ENCODE assay signal across 26 mouse cellular contexts in genomic region chr1:61027519-61027918, GRCm38 (mm10). TPM values are rescaled to one million over a fixed set of nuclear protein-coding genes. Genes with fewer than 3 reads are reported as not detected.
DNase-seq lines count a peak whose midpoint lies in the region; ATAC-seq and TF ChIP-seq lines count a peak whose summit lies in the region.
"Had no signal": no experiment of that assay in that cellular context is flagged by ENCODE, and none has a peak within 500 bp of the region (broad histone marks: within the 10 kb centered on the region; RNA-seq: fewer than 3 reads in every experiment).

No protein-coding gene starts in this region.

- no peak for TF ChIP-seq CTCF in gastrocnemius, adult 2 months (IDR thresholded peaks at IDR 0.05)

- H3K27ac ChIP-seq in midbrain, embryonic 10.5 days (replicated peaks), result no peak overlapping the region
- H3K27ac ChIP-seq in embryonic facial prominence, embryonic 10.5 days (replicated peaks), result no peak overlapping the region
- H3K27ac ChIP-seq in gastrocnemius, adult 2 months, result no peak overlapping the region
- H3K27ac ChIP-seq: embryonic facial prominence, embryonic 12.5 days; forebrain, embryonic 13.5 days; forebrain, embryonic 15.5 days had no signal

- H3K36me3 ChIP-seq in midbrain, embryonic 10.5 days, result no peaks in the 10 kb centered on the region
- no peaks in the 10 kb centered on the region for H3K36me3 ChIP-seq in embryonic facial prominence, embryonic 10.5 days (replicated peaks)
- H3K36me3 ChIP-seq: embryonic facial prominence, embryonic 12.5 days; forebrain, embryonic 15.5 days; G1E had no signal

- H3K4me1 ChIP-seq in midbrain, embryonic 10.5 days, result 0 out of 2 replicates have a peak, but pooled peaks cover 3% of the 10 kb centered on the region
- H3K4me1 ChIP-seq in embryonic facial prominence, embryonic 10.5 days, result no peaks in the 10 kb centered on the region
- H3K4me1 ChIP-seq: embryonic facial prominence, embryonic 12.5 days; forebrain, embryonic 13.5 days; forebrain, embryonic 15.5 days had no signal

- intact Hi-C loops in gastrocnemius, adult 2 months (cut with DNase I), result no loop called here

- DNase-seq in CD4-positive, CD25-positive, alpha-beta regulatory T cell, adult 2 months (ENCODE audit: low read depth, low spot score), result peak; percentile 40
- no peak for DNase-seq in midbrain, embryonic 10.5 days (ENCODE audit: low spot score)
- DNase-seq in embryonic facial prominence, embryonic 10.5 days (ENCODE audit: low spot score), result no peak
- no peak for DNase-seq in thymus, postnatal 4 days
- DNase-seq in gastrocnemius, adult 2 months, result no peak
- DNase-seq: adrenal gland, adult 2 months; adrenal gland, postnatal 10 days; adrenal gland, postnatal 25 days; cerebellum, adult 11 months; cerebellum, adult 18-20 months; cerebellum, adult 8-10 months; cerebellum, adult 9-11 months; cerebellum, postnatal 14 days; cerebellum, postnatal 36 days; embryo, embryonic 11 days; forebrain, postnatal 0 days had no signal

- no peak overlapping the region for H3K4me3 ChIP-seq in midbrain, embryonic 10.5 days
- H3K4me3 ChIP-seq in embryonic facial prominence, embryonic 10.5 days, result no peak overlapping the region
- H3K4me3 ChIP-seq in gastrocnemius, adult 2 months, result no peak overlapping the region
- H3K4me3 ChIP-seq: embryonic facial prominence, embryonic 12.5 days; forebrain, embryonic 13.5 days; forebrain, embryonic 15.5 days had no signal

- no peaks in the 10 kb centered on the region for H3K27me3 ChIP-seq in midbrain, embryonic 10.5 days (ENCODE audit: low read depth, poor library complexity, severe bottlenecking)
- no peaks in the 10 kb centered on the region for H3K27me3 ChIP-seq in embryonic facial prominence, embryonic 10.5 days (replicated peaks; ENCODE audit: low read depth, poor library complexity, severe bottlenecking)
- H3K27me3 ChIP-seq: CH12.LX; embryonic facial prominence, embryonic 12.5 days; forebrain, embryonic 13.5 days; forebrain, embryonic 15.5 days; Patski had no signal

- peak; percentile 53 for ATAC-seq in activated CD4-positive, CD25-positive, alpha-beta regulatory T cell, adult 4 months
- ATAC-seq in inflammation-experienced regulatory T-cells, adult 6 months, result peak; percentile 44
- ATAC-seq: forebrain, embryonic 13.5 days; forebrain, embryonic 15.5 days; forebrain, postnatal 0 days; Patski had no signal

- WGBS in midbrain, embryonic 10.5 days, result 95% methylated on average over 3 of the region's 3 CpGs
- 91% methylated on average over 3 of the region's 3 CpGs for WGBS in embryonic facial prominence, embryonic 10.5 days

- no peaks in the 10 kb centered on the region for H3K9me3 ChIP-seq in midbrain, embryonic 10.5 days (replicated peaks)
- H3K9me3 ChIP-seq in embryonic facial prominence, embryonic 10.5 days, result no peaks in the 10 kb centered on the region
- H3K9me3 ChIP-seq: embryonic facial prominence, embryonic 12.5 days; forebrain, embryonic 13.5 days; forebrain, embryonic 15.5 days; G1E had no signal

RNA-seq across cellular contexts. Expression of gene Icos, which starts 49.8 kb away (rescaled TPM):
- 100 to 1,000 TPM; 474 to 595 TPM for polyA plus RNA-seq in activated CD4-positive, CD25-positive, alpha-beta regulatory T cell, adult 4 months (2017; shearing (Covaris generic))
- 100 to 1,000 TPM; 358 to 373 (median 359) TPM for polyA plus RNA-seq in inflammation-experienced regulatory T-cells, adult 6 months (2017; shearing (Covaris generic))
- polyA plus RNA-seq in midbrain, embryonic 10.5 days (2016; fragmentation: Nextera tagmentation; extraction: Ambion mirVana), result 0.25 TPM in 1 of 2 replicates, not detected in the other
- polyA plus RNA-seq in embryonic facial prominence, embryonic 10.5 days (2016; fragmentation: Nextera tagmentation; extraction: Ambion mirVana), result 0.08 TPM in 1 of 2 replicates, not detected in the other
- total RNA-seq in gastrocnemius, adult 2 months (2021), result under 1 TPM in 1 of 2 experiments, not detected in 1; 0.13 TPM
- total RNA-seq: adrenal gland, postnatal 25 days had no signal
- polyA plus RNA-seq: C2C12; forebrain, embryonic 11.5 days; G1E had no signal

Comparison
In these comparisons a context has a peak if more than half of its experiments do, and no peak if none do; other contexts are left out.
1. RNA of gene Icos, which starts 49.8 kb away (polyA plus RNA-seq): 474 to 595 TPM in activated CD4-positive, CD25-positive, alpha-beta regulatory T cell, adult 4 months and 358 to 373 TPM in inflammation-experienced regulatory T-cells, adult 6 months; 0.25 TPM in midbrain, embryonic 10.5 days and 0.08 TPM in embryonic facial prominence, embryonic 10.5 days; every median in the first group is over 100 times any median in the second.